Mouse (Mus musculus): ENCODE results near the gene Smad1.

Gene Smad1

GRCm38 (mm10) chr8:79355721-79356434 lies 43.4 kb downstream of the Smad1 start:
- DNase-seq (ENCODE audit: low spot score): no peak

GRCm38 (mm10) chr8:79354009-79354408 lies 45.3 kb downstream of the Smad1 start:
- no peak for DNase-seq (ENCODE audit: low spot score)

GRCm38 (mm10) chr8:79351916-79352315 lies 47.4 kb downstream of the Smad1 start:
- DNase-seq (ENCODE audit: low spot score): no peak

- DNase-seq (ENCODE audit: low spot score): no peak
These were observed 48.5 kb downstream of the Smad1 start for GRCm38 (mm10) chr8:79350805-79351204.

GRCm38 (mm10) chr8:79350094-79350593 lies 49.2 kb downstream of the Smad1 start:
- DNase-seq (ENCODE audit: low spot score): peak; percentile 7

GRCm38 (mm10) chr8:79346414-79346813 lies 52.9 kb downstream of the Smad1 start:
- DNase-seq (ENCODE audit: low spot score): no peak

GRCm38 (mm10) chr8:79345856-79346255 lies 53.5 kb downstream of the Smad1 start:
- DNase-seq (ENCODE audit: low spot score): no peak

GRCm38 (mm10) chr8:79341236-79341635 lies 58.1 kb downstream of the Smad1 start:
- DNase-seq (ENCODE audit: low spot score): no peak

GRCm38 (mm10) chr8:79339555-79339954 lies 59.8 kb downstream of the Smad1 start:
- DNase-seq (ENCODE audit: low spot score): peak; percentile 6

- no peak for DNase-seq (ENCODE audit: low spot score)
These were observed 60.7 kb downstream of the Smad1 start for GRCm38 (mm10) chr8:79338619-79339018.

- DNase-seq (ENCODE audit: low spot score): no peak
These were observed 67.0 kb downstream of the Smad1 start for GRCm38 (mm10) chr8:79332109-79332900.

- no peak for DNase-seq (ENCODE audit: low spot score)
These were observed 67.7 kb downstream of the Smad1 start for GRCm38 (mm10) chr8:79331571-79331970.

- DNase-seq (ENCODE audit: low spot score): no peak
These were observed 68.3 kb downstream of the Smad1 start for GRCm38 (mm10) chr8:79331017-79331416.

- no peak for DNase-seq (ENCODE audit: low spot score)
These were observed 69.6 kb downstream of the Smad1 start for GRCm38 (mm10) chr8:79329735-79330134.

- no peak for DNase-seq (ENCODE audit: low spot score)
These were observed 70.1 kb downstream of the Smad1 start for GRCm38 (mm10) chr8:79329182-79329581.

- no peak for DNase-seq (ENCODE audit: low spot score)
These were observed 73.8 kb downstream of the Smad1 start for GRCm38 (mm10) chr8:79325510-79325909.

- DNase-seq (ENCODE audit: low spot score): no peak
These were observed 74.4 kb downstream of the Smad1 start for GRCm38 (mm10) chr8:79324928-79325327.

- no peak for DNase-seq (ENCODE audit: low spot score)
These were observed 75.3 kb downstream of the Smad1 start for GRCm38 (mm10) chr8:79324036-79324435.

- DNase-seq (ENCODE audit: low spot score): no peak
These were observed 76.2 kb downstream of the Smad1 start for GRCm38 (mm10) chr8:79323121-79323520.

- no peak for DNase-seq (ENCODE audit: low spot score)
These were observed 88.5 kb downstream of the Smad1 start for GRCm38 (mm10) chr8:79310801-79311200.

GRCm38 (mm10) chr8:79305941-79306340 lies 93.4 kb downstream of the Smad1 start:
- DNase-seq (ENCODE audit: low spot score): no peak

- no peak for DNase-seq (ENCODE audit: low spot score)
These were observed 97.8 kb downstream of the Smad1 start for GRCm38 (mm10) chr8:79301548-79301947.

GRCm38 (mm10) chr8:79299704-79300103 lies 99.6 kb downstream of the Smad1 start:
- DNase-seq (ENCODE audit: low spot score): no peak
